Mouse (Mus musculus) CD4-positive, CD25-positive, alpha-beta regulatory T cell, adult 4 months (primary cell): ENCODE results near the gene Adam1b. TPM values are rescaled to one million over a fixed set of nuclear protein-coding genes. Genes with fewer than 3 reads are reported as not detected.

ENCODE experiments used
- polyA plus RNA-seq, 2 experiments: library from polyadenylated mRNA; unstranded; fragments of 100-300 nt; shearing (Covaris generic); gene quantifications; one replicate each; pipeline ENCODE4 v1.2.1; 2017

The Adam1b gene
- polyA plus RNA-seq, 2 experiments from 2014 or later: not detected

Other genes starting within 250 kb of the Adam1b start
- gene Trafd1, start 117.8 kb downstream of the Adam1b start, polyA plus RNA-seq: 10 to 100 TPM; 37.5 to 58.0 TPM
- 10 to 100 TPM; 43.2 to 54.1 TPM for gene Naa25, start 105.5 kb downstream of the Adam1b start, polyA plus RNA-seq
- 1 to 10 TPM in 1 of 2 experiments, under 1 TPM in 1; 0.93 to 1.3 TPM for gene Tmem116, start 51.5 kb downstream of the Adam1b start, polyA plus RNA-seq
- 10 to 100 TPM; 64.9 to 80.3 TPM for gene Erp29, start 50.9 kb downstream of the Adam1b start, polyA plus RNA-seq
- gene Adam1a, start 42.0 kb upstream of the Adam1b start, polyA plus RNA-seq: 1 to 10 TPM; 1.2 to 1.6 TPM
- gene Gm42878, start 42.0 kb upstream of the Adam1b start, polyA plus RNA-seq: not detected
- 10 to 100 TPM; 23.5 to 32.2 TPM for gene Mapkapk5, start 42.5 kb upstream of the Adam1b start, polyA plus RNA-seq
- gene Aldh2, start 90.4 kb upstream of the Adam1b start, polyA plus RNA-seq: 10 to 100 TPM in 1 of 2 experiments, 1 to 10 TPM in 1; 10.0 to 19.3 TPM
- 1 to 10 TPM; 3.1 to 4.7 TPM for gene Acad12, start 115.5 kb upstream of the Adam1b start, polyA plus RNA-seq
- 1 to 10 TPM; 6.2 to 7.0 TPM for gene Acad10, start 157.1 kb upstream of the Adam1b start, polyA plus RNA-seq
- gene Brap, start 157.1 kb upstream of the Adam1b start, polyA plus RNA-seq: 10 to 100 TPM in 1 of 2 experiments, 1 to 10 TPM in 1; 8.0 to 13.6 TPM
- 10 to 100 TPM; 27.0 to 41.6 TPM for gene Atxn2, start 207.9 kb upstream of the Adam1b start, polyA plus RNA-seq